Mouse (Mus musculus): Measurements from ENCODE around the gene Ccl26.

Ccl26 gene

GRCm38 (mm10) chr5:135537326-135537725 lies 26.0 kb downstream of the Ccl26 start:
- DNase-seq = no peak

DNA sequence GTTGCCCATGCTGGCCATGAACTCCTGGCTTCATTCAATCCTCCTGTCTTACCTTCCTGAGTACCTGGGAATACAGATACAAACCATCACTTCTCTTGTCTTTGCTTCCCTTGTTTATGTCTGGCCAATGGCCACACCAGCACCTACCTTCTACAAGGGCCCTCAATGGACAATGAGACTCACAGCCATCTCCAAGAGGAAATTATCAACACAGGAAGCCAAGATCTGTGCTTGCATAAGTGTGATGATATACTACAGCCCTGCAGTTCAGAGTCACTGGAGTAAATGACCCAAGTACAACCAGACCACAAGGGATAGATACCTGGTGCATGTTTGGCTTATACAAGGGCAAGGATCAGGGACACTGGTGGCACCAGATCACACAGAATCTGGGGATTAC lies 27.5 kb downstream of the Ccl26 start:
- DNase-seq = no peak

DNA sequence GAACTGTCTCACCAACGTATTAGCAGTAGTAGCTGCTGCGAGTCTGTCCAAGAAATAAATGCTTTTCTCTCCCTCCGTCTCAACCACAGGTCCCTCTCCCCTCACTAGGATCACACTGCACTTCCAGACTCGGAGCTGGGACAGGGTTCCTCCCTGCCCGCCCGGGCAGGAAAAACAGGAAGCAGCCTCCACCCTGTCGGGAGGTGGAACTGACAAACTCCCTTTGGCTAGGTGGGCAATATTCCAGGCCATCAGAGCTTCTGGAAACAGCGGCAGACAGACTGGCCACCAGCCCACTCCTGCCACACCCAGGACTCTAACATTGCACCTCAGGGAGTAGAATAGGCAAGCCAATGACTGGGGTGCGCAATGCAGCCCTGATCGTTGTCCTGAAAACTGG lies 29.9 kb downstream of the Ccl26 start:
- DNase-seq = no peak

DNA sequence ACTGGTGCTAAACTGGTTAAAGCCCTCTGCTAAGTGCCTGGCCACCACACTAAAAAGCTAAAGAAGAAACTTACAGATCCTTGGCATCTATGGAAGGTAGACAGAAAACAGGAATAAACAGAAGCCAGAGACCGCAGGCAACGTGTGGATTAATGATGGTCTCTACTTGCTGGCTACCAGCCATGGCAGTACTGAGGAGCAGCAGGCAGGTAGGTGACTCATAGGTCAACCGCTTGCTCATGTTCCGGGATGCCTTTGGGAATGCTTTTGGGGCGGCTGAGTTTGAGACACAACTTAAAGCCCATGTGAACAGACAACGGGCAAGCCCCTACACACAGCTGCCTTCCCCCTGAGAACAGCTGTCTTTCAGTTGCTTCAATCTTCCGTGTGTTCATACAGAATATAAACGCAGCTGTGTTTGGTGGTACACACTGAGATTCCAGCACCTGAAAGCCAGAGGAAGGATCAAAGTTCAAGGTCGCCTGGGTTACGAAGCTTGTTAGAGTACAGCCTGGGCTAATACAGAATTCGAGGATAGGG lies 32.0 kb downstream of the Ccl26 start:
- DNase-seq = no peak

- DNase-seq = no peak
Observed at GRCm38 (mm10) chr5:135529964-135530363, 33.4 kb downstream of the Ccl26 start.

- DNase-seq = no peak
Observed at GRCm38 (mm10) chr5:135529310-135529709, 34.1 kb downstream of the Ccl26 start.

- no peak for DNase-seq
Observed at GRCm38 (mm10) chr5:135527986-135528385, 35.4 kb downstream of the Ccl26 start.

GRCm38 (mm10) chr5:135524660-135525560 lies 38.5 kb downstream of the Ccl26 start:
- DNase-seq = peak; percentile 23

- no peak for DNase-seq
Observed at GRCm38 (mm10) chr5:135524087-135524486, 39.3 kb downstream of the Ccl26 start.

DNA sequence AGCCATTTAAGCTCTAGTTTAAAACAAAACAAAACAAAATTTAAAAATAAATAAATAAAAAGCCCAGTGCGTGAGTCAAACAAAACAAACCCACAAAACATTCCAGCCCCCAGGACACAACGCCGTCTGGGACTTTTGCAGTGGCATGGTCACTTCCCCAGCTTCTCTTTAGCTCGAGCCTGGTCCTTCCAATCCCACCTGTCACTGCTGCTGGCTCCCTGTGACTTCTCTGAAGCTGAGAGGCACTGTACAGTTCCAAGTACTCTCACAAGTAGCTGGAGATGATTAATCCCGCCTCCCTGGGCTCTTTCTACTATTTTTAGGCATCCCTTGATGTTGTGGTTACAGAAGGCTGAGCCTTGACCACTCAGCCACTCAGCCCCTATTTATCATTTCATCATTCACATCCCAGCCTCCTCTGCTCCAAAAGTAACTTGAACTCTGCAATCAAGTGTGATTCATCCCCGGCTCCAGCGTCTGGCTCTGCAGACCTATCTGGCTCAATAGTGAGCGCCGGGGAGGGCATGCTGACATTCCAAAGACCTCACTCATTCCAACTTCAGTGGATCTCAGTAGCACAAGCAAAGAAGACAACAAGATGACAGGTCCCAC lies 41.2 kb downstream of the Ccl26 start:
- DNase-seq = no peak

GRCm38 (mm10) chr5:135517348-135517883 lies 46.0 kb downstream of the Ccl26 start:
- no peak for DNase-seq

- DNase-seq = no peak
Observed at GRCm38 (mm10) chr5:135513131-135513530, 50.2 kb downstream of the Ccl26 start.

- DNase-seq = no peak
Observed at GRCm38 (mm10) chr5:135511105-135511504, 52.3 kb downstream of the Ccl26 start.
